Mouse (Mus musculus) c-Kit-positive CD71-positive TER-119-positive erythroid progenitor cells, embryonic 14.5 days (primary cell): Measurements from ENCODE around the gene Wtip.
"Not testable (repeated sequence)": the region's sequence is repeated elsewhere in the genome, so short reads cannot be mapped to it uniquely, and the experiment has no call there.

ENCODE experiments used
- DNase-seq: peaks from one replicate; pipeline ENCODE4 v3.0.0-alpha.2; 2013; ENCODE audit warnings: low spot score

Gene Wtip

GRCm38 (mm10) chr7:34133117-34133762, at the start of gene Wtip:
Gene Wtip, minus strand, starts transcription at chr7:34133268.
- DNase-seq = no peak

- DNase-seq = not testable (repeated sequence)
Measured at GRCm38 (mm10) chr7:34176241-34176640, 43.2 kb upstream of the Wtip start.

GRCm38 (mm10) chr7:34172251-34172650, 39.2 kb upstream of the Wtip start:
- no peak for DNase-seq

GRCm38 (mm10) chr7:34169454-34169853, 36.4 kb upstream of the Wtip start, which contains the start of gene Uba2:
Gene Uba2, minus strand, starts transcription at chr7:34169599.
- no peak for DNase-seq

- DNase-seq = peak; percentile 85
Measured at GRCm38 (mm10) chr7:34168470-34169251, 35.6 kb upstream of the Wtip start.

GRCm38 (mm10) chr7:34167766-34168469, 34.9 kb upstream of the Wtip start:
- DNase-seq = peak; percentile 39

- peak; percentile 76 for DNase-seq
Measured at GRCm38 (mm10) chr7:34166850-34167249, 33.8 kb upstream of the Wtip start.

GRCm38 (mm10) chr7:34165999-34166398, 32.9 kb upstream of the Wtip start:
- no peak for DNase-seq

GRCm38 (mm10) chr7:34164671-34165070, 31.6 kb upstream of the Wtip start:
- no peak for DNase-seq

GRCm38 (mm10) chr7:34159167-34159566, 26.1 kb upstream of the Wtip start:
- DNase-seq = no peak

- no peak for DNase-seq
Measured at GRCm38 (mm10) chr7:34157994-34158393, 24.9 kb upstream of the Wtip start.

GRCm38 (mm10) chr7:34147193-34147592, 14.1 kb upstream of the Wtip start:
- DNase-seq = peak; percentile 69

GRCm38 (mm10) chr7:34141123-34141522, 8.1 kb upstream of the Wtip start:
- DNase-seq = no peak

- DNase-seq = no peak
Measured at GRCm38 (mm10) chr7:34139493-34139892, 6.4 kb upstream of the Wtip start.

GRCm38 (mm10) chr7:34134336-34134735, 1.3 kb upstream of the Wtip start:
- DNase-seq = no peak

GRCm38 (mm10) chr7:34132355-34133079, 551 bp downstream of the Wtip start:
- DNase-seq = no peak

- DNase-seq = no peak
Measured at GRCm38 (mm10) chr7:34131959-34132354, 1.1 kb downstream of the Wtip start.

GRCm38 (mm10) chr7:34131118-34131517, 1.9 kb downstream of the Wtip start:
- no peak for DNase-seq

- DNase-seq = no peak
Measured at GRCm38 (mm10) chr7:34126291-34126690, 6.8 kb downstream of the Wtip start.

GRCm38 (mm10) chr7:34125346-34125745, 7.7 kb downstream of the Wtip start:
- no peak for DNase-seq

GRCm38 (mm10) chr7:34122987-34123720, 9.9 kb downstream of the Wtip start:
- DNase-seq = no peak
